Mouse (Mus musculus) limb, embryonic 13.5 days (tissue): ENCODE data around the gene Ssr2. TPM values are rescaled to one million over a fixed set of nuclear protein-coding genes. Genes with fewer than 3 reads are reported as not detected.

Experiments
- ATAC-seq: fragments of 200-750 bp; cut with Nextera tagmentation; 2 replicates; pipeline ENCODE4 v1.8.0; 2017; ENCODE audit warnings: low read depth, moderate number of reproducible peaks, moderate TSS enrichment; ENCODE audit not compliant: low FRiP score
- H3K27ac ChIP-seq: fragments of 300-500 bp; sonication (generic); 2 replicates; pipeline ENCODE4 v1.5.1; 2015; ENCODE audit warnings: inconsistent platforms, mild to moderate bottlenecking, moderate library complexity
- H3K27me3 ChIP-seq: fragments of 300-500 bp; sonication (generic); 2 replicates; pipeline ENCODE4 v1.6.1; 2015; ENCODE audit warnings: mild to moderate bottlenecking, inconsistent platforms
- H3K36me3 ChIP-seq: fragments of 300-500 bp; sonication (generic); 2 replicates; pipeline ENCODE4 v1.6.1; 2015; ENCODE audit warnings: inconsistent platforms, mild to moderate bottlenecking, moderate library complexity
- H3K4me1 ChIP-seq: fragments of 300-500 bp; sonication (generic); 2 replicates; pipeline ENCODE4 v1.6.1; 2015; ENCODE audit warnings: inconsistent platforms
- H3K4me2 ChIP-seq: fragments of 300-500 bp; sonication (generic); replicated peaks from 2 replicates; pipeline ENCODE4 v1.6.1; 2015; ENCODE audit warnings: inconsistent platforms, mild to moderate bottlenecking, moderate library complexity
- H3K4me3 ChIP-seq: fragments of 300-500 bp; sonication (generic); 2 replicates; pipeline ENCODE4 v1.5.1; 2015; ENCODE audit warnings: moderate library complexity, mild to moderate bottlenecking, inconsistent platforms
- H3K9ac ChIP-seq: fragments of 300-500 bp; sonication (generic); 2 replicates; pipeline ENCODE4 v1.6.1; 2015; ENCODE audit warnings: mild to moderate bottlenecking, inconsistent platforms
- H3K9me3 ChIP-seq: fragments of 300-500 bp; sonication (generic); 2 replicates; pipeline ENCODE4 v1.6.1; 2016; ENCODE audit warnings: inconsistent platforms
- WGBS: fragments of 180-500 bp; shearing (Covaris S2); methylation state at CpG from one replicate; pipeline ENCODE4 v1.1.7; 2015; 5-methylcytosine and 5-hydroxymethylcytosine counted together
- polyA plus RNA-seq: library from polyadenylated mRNA; unstranded; fragments of >200 nt; fragmentation: Nextera tagmentation; extraction: Ambion mirVana; gene quantifications from 2 replicates; pipeline ENCODE4 v1.2.1, GENCODE M21; 2015

The Ssr2 gene
- polyA plus RNA-seq, 1 experiment from 2014 or later = 306 TPM

DNA sequence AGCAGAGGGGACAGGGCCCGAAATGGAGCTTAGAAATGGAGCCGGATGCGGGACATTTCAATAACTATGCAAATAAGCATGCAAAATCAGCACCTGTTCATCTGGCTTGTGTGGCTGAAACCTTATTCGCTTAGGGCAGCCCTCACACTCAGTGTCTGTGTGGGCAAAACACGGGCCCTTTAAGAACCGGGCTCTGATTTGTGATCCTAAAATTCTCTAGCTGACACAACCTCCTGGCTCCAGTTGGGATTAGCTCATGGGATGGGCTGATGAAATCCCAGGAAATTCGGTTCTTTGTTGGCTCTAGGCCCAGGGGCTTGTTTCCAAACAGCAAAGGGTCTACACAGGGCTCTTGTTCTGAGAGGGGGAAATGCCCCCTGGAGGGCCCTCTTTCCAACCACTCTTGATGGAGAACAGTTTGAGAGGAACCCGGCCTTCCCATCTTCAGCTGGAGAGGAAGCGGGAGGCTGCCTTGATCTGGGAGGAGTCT is 40.3 kb downstream of the Ssr2 start:
- peak; percentile 60 for ATAC-seq

DNA sequence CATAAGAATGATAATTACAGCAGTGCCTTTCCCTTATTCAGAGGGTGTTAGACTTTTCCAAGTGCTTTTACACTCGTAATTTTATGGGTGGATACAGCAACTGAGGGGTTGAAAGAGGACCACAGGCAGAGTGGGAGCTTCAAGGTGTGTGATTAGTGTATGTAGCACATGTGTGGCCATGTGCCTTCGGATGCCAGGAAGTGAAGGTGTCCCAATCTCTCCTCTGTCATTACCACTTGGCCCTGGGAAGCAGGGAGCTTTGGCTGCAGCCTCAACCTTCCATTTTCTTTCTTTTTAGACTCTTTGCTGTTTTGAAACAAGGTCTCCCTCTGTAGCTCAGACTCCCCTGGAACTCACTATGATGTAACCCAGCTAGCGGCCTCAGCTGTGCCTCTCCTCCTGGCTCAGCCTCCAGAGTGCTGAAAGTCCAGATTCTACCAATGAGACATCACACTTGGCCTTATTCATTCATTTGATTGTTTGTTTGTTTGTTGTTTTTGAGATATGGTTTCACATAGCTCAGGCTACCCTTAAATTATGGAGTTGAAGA is 41.4 kb downstream of the Ssr2 start:
- no peaks in the 10 kb centered on the region for H3K9me3 ChIP-seq
- peaks cover 30% of the 10 kb centered on the region for H3K4me1 ChIP-seq
- peak overlapping the region; percentile 32; the same call in 1 of the 2 replicates for H3K4me2 ChIP-seq
- no peak overlapping the region for H3K27ac ChIP-seq
- 69% methylated on average over 3 of the region's 3 CpGs for WGBS
- no peak overlapping the region for H3K9ac ChIP-seq
- no peak for ATAC-seq
- H3K36me3 ChIP-seq = no peaks in the 10 kb centered on the region
- no peaks in the 10 kb centered on the region for H3K27me3 ChIP-seq
- 0 out of 2 replicates have a peak overlapping the region, but pooled peaks have one; percentile 10 for H3K4me3 ChIP-seq

More for the DNA sequence above, 40.3 kb downstream of the Ssr2 start:
- Histone ChIP-seq H3K4me1 (peaks cover 30% of the 10 kb centered on the region), H3K9ac (peak overlapping the region; percentile 56), H3K27ac (no peak overlapping the region), H3K27me3 (no peaks in the 10 kb centered on the region), H3K36me3 (no peaks in the 10 kb centered on the region), H3K9me3 (no peaks in the 10 kb centered on the region), H3K4me2 (peak overlapping the region; percentile 32), H3K4me3 (no peak overlapping the region; the same call in 1 of the 2 replicates)
- 54% methylated on average over 9 of the region's 9 CpGs for WGBS

DNA sequence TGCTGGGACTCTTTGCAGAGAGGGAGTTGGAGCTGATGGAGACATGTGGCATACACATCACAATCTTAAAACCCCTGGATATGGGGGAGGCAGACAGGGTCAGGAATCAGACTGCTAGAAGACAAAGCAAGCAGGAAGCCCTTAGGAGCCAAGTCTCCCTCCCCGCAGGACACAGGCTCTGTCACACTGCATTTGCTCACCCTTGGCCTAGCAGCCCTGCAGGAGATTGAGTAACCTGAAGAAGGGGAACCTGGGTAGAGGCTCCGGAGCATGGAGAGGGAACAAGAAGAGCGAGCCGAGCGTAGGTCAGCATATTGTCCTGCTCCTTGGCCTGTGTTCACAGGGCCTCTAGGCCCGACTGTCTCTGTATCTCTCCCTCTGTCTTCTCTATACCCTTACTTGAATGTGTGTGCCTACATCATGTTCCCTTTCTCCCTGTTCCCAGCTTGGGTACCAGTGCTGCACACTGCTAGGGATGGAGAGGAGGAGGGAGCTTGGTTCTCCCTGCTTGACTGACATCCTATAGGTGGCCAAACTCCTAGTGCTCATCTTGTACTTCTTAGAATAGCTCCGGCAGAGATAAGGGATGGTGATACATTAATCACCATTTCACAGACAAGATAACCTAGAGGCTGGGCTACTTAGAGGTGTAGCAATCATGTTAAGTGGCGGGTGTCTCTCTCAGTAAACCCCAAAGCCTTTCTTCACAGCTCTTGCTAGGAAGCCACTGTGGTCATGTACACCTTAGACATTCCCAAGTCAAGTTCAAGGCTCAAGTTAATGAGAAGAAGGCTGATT is 42.6 kb downstream of the Ssr2 start:
- Histone ChIP-seq H3K27me3 (no peaks in the 10 kb centered on the region), H3K27ac (no peak overlapping the region)
- WGBS = 69% methylated on average over 8 of the region's 8 CpGs

DNA sequence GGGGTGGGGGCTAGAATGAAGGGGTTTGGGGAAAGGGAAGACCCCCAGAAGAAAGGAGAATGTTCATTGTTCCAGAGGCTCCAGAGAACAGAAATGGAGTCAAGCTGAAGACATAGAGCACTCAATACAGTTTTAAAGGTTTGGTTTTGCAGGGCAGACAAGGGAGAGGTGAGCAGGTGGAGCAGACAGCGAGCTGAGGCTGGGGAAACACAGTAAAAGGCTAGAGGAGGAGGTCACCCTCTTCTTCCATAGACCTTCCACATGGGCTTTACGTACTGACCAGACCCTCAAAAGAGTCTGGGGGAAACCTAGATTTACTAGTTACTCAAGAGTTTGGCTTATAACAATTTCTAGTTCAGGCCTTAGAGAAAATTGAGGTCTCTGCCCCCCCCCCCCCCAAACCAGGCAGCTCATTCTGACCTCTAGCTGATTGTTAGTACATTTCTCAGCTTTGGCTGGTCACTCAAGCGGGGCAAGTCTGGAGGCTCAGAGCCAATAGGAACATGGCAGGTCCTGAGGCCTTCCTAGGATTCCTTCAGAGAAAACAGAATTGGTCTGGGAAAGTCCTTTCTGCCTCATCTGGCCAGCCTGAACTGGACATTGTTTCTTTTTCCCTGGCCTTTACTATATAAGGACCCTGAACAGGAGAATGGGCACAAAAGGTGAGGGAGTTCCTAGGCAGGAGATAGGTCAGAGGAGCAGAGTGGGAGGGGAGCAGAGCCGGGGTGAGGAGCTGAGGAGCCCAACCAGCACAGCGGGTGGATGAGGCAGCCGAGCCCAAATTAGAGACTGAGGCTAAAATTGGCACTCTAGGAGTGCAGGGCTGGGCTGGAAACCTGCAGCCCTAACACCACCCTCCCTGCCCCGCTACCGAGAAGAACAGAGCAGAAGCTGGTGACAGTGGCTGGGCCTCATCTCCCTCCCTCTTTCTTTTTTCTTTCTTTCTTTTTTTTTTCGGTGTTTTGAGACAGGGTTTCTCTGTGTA is 43.7 kb downstream of the Ssr2 start:
- Histone ChIP-seq H3K36me3 (no peaks in the 10 kb centered on the region), H3K4me3 (no peak overlapping the region), H3K9ac (no peak overlapping the region), H3K27ac (peak overlapping the region; percentile 97; the same call in 1 of the 2 replicates), H3K4me1 (peaks cover 40% of the 10 kb centered on the region), H3K27me3 (no peaks in the 10 kb centered on the region), H3K9me3 (no peaks in the 10 kb centered on the region), H3K4me2 (peak overlapping the region; percentile 95; the same call in 1 of the 2 replicates)
- ATAC-seq = no peak
- WGBS = 53% methylated on average over 9 of the region's 9 CpGs

More for the DNA sequence above, 42.6 kb downstream of the Ssr2 start:
- H3K36me3 ChIP-seq = no peaks in the 10 kb centered on the region
- H3K4me2 ChIP-seq = peak overlapping the region; percentile 16
- H3K4me1 ChIP-seq = peaks cover 30% of the 10 kb centered on the region
- ATAC-seq = no peak
- no peak overlapping the region for H3K9ac ChIP-seq
- H3K9me3 ChIP-seq = no peaks in the 10 kb centered on the region
- no peak overlapping the region for H3K4me3 ChIP-seq

DNA sequence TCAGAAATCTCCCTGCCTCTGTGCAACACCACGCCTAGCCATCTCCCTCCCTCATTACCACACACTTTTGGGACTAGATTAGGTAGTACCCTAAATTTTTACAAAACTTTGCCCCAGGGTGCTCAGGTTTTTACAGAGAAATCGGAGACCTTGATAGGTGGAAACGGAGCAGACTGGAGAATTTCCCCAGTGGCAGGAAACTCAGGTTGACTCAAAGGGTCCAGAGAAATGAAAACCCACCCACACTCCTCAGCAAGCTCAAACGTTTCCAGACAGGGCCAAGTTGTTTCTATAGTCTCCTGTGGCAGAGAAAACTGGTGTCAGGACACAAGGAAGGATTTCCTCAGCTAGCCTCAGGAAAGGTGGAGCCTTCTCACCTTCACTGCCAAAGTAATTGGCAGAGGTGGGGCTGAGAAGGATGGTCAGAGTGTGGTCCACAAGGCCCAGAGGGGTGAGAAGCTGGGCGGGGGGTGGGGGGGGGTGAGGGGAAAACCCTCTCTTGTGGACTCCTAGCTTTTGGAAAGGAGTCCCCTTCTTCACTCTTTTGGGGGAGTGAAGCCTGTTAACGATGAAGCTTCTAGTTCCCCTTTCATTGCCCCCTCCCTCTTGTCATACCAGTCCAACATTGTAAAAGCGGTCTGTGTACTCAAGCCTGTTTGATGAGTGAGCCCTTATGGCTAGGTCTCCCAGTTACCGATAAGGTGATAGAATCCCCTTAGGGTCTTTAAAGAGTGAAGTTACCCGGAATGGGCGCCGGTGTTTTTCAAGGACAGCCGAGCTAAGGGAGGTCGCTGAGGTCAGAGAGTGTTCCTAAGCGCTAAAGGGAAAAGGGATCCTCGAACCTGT is 44.7 kb downstream of the Ssr2 start:
- H3K4me1 ChIP-seq = peaks cover 46% of the 10 kb centered on the region
- no peaks in the 10 kb centered on the region for H3K9me3 ChIP-seq

DNA sequence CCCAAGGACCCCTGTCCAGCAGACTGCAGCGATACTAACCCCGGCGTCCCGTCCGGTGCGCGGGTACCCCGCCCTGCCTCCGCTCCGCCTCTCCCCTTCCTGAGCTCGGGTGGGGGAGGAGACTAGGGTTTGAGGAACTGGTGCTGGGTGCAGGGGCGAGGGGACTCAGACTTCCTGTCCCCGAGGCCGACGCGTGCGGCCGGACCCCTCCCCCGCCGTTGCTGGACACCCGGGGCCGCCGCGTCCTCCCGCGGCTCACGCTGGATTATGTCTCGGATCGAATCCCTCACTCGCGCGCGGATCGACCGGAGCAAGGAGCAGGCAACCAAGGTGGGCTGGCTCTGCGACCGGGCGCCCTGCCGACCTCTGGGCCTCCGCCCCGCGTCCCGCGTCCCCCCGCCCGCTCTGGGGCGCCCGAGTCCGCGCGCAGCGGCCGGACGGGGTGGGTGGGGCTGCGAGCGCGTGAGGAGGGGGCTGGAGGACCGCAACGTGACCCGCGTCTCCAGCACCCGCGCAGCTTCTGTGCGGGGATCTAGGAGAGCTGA is 45.4 kb downstream of the Ssr2 start:
- Histone ChIP-seq H3K27ac (peak overlapping the region; percentile 97), H3K36me3 (peaks cover 15% of the 10 kb centered on the region), H3K4me3 (peak overlapping the region; percentile 90), H3K9ac (peak overlapping the region; percentile 94), H3K27me3 (no peaks in the 10 kb centered on the region), H3K9me3 (no peaks in the 10 kb centered on the region), H3K4me2 (peak overlapping the region; percentile 95), H3K4me1 (peaks cover 40% of the 10 kb centered on the region)
- WGBS = under 1% methylated on average over 63 of the region's 64 CpGs
- peak; percentile 66 for ATAC-seq

More for the DNA sequence above, 44.7 kb downstream of the Ssr2 start:
- Histone ChIP-seq H3K4me3 (peak overlapping the region; percentile 90), H3K27ac (peak overlapping the region; percentile 97; the same call in 1 of the 2 replicates), H3K27me3 (no peaks in the 10 kb centered on the region), H3K4me2 (peak overlapping the region; percentile 95), H3K9ac (peak overlapping the region; percentile 94), H3K36me3 (peaks cover 8% of the 10 kb centered on the region)
- no peak for ATAC-seq
- WGBS = 6% methylated on average over 15 of the region's 15 CpGs

DNA sequence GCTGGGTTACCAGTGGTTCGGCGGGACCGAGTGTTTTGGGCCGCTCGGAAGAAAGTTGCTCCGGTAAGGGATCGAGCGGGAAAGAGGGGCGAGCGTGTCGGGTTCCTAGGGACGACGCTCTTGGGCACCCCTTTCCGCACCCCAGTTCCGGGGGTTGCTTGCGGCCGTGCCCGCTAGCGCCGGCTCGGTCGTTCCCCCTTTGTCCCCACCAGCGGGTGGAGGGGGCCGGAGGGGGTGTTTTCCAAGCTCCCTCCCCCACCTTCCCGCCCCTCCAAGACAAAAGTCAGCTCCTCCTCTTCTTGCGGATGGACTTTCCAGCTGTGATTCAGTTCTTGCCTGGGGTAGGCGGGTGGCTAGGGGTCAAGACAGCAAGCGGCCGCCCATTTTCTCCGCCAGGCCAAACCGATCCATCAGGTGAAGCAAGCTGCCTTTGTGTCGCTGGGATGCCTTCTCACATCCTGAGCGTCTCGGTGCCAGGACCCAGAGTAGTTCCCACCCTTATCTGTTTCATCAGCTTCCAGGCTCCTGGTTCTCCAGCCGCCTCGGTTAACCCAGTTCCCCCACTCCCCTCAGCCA is 45.9 kb downstream of the Ssr2 start:
- Histone ChIP-seq H3K27ac (peak overlapping the region; percentile 97), H3K4me2 (peak overlapping the region; percentile 95), H3K9me3 (no peaks in the 10 kb centered on the region), H3K9ac (peak overlapping the region; percentile 94), H3K27me3 (no peaks in the 10 kb centered on the region), H3K4me1 (peaks cover 40% of the 10 kb centered on the region), H3K36me3 (peaks cover 21% of the 10 kb centered on the region), H3K4me3 (peak overlapping the region; percentile 90)
- WGBS = under 1% methylated on average over 36 of the region's 36 CpGs
- ATAC-seq = peak; percentile 30; the same call in 1 of the 2 replicates

DNA sequence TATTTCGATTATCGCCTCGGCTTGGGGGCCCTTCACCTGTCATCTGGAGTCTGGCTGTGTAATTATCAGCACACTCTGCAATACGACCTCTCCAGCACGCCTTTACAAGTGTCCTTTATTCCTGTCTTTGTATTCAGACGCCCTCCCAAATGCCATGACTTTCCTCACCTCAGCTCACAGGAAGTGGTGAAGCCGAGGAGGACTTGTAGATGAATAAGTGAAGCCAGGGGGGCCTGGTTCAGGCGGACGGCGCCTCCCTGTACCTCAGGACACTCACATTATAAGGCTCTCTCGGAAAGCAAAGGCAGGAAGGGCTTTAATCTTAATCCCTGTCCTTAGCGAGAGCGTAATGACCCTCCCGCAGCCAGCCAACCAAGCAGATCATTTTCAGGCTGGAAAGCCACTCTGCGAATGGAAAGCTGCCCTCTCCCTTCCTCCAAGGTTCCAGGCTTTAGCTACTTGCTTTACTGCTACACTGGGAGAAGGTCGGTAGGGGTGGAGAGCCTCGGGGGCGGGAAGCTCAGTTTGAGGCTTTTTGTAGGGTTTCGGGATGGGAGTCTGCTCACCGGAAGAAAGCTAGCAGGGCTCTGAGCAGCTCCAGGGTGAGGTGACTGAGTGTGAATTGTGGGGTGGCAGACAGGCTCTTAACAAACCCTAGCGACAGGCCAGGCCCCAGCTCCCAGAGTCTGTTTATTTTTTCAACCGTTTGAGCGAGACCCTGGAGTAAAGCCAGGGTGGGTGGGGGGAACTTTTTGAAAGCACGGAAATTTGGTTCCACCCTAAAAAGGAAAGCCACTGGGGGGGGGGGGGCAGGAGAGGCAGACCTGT is 46.7 kb downstream of the Ssr2 start:
- H3K4me1 ChIP-seq = peaks cover 42% of the 10 kb centered on the region
- H3K4me3 ChIP-seq = peak overlapping the region; percentile 90
- H3K9ac ChIP-seq = peak overlapping the region; percentile 94
- peak overlapping the region; percentile 95 for H3K4me2 ChIP-seq
- 0 out of 2 replicates have a peak, but pooled peaks have one; percentile 7 for ATAC-seq
- no peaks in the 10 kb centered on the region for H3K9me3 ChIP-seq
- WGBS = under 1% methylated on average over 24 of the region's 24 CpGs
- H3K27ac ChIP-seq = peak overlapping the region; percentile 97
- H3K36me3 ChIP-seq = peaks cover 21% of the 10 kb centered on the region
- H3K27me3 ChIP-seq = no peaks in the 10 kb centered on the region

DNA sequence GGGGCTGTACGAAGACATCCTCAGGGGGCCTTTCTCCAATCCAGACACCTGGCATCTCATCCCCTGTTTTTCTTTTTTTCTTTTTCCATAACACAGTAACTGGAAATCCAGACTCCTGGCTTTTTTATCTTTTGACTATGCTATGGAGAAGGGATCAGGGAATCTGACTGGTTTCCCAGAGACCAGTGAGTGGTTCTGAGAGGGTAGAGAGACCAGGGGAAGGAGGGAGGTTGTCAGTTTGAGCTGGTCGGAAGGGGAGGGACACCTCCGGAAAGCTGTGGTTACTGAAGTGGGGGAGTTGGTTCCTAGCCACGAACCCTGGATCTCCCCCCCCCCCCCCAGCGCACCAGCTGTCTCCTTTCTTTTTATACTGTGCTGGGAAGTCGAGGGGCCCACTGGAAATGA is 47.3 kb downstream of the Ssr2 start:
- peak overlapping the region; percentile 97 for H3K27ac ChIP-seq
- peak overlapping the region; percentile 94 for H3K9ac ChIP-seq
- H3K4me1 ChIP-seq = peaks cover 46% of the 10 kb centered on the region
- no peaks in the 10 kb centered on the region for H3K27me3 ChIP-seq
- H3K4me2 ChIP-seq = peak overlapping the region; percentile 95
- H3K36me3 ChIP-seq = peaks cover 21% of the 10 kb centered on the region
- H3K4me3 ChIP-seq = peak overlapping the region; percentile 90
- 4% methylated on average over 6 of the region's 6 CpGs for WGBS
- 0 out of 2 replicates have a peak, but pooled peaks have one; percentile 46 for ATAC-seq
- no peaks in the 10 kb centered on the region for H3K9me3 ChIP-seq
